Mouse (Mus musculus) MEL (cell line): ENCODE measurements around the gene C1galt1c1. TPM values are rescaled to one million over a fixed set of nuclear protein-coding genes. Genes with fewer than 3 reads are reported as not detected.

Experiments
- DNase-seq: peaks from one replicate; pipeline ENCODE4 v3.0.0; 2011; ENCODE audit warnings: low read depth, low spot score
- H3K27ac ChIP-seq: 2 replicates; pipeline ENCODE4 v1.5.1; 2012; ENCODE audit warnings: low read depth, mild to moderate bottlenecking, control low read depth, low read length, moderate library complexity; ENCODE audit not compliant: control insufficient read depth
- H3K27me3 ChIP-seq, 2 experiments: fragments of 150-350 bp in 1 of 2; sonication (generic) in 1 of 2; 2 replicates each; pipeline ENCODE4 v1.6.1; 2012; ENCODE audit warnings: low read length in 2 of 2, mild to moderate bottlenecking in 2 of 2, improper control_type of control experiment in 1 of 2, moderate library complexity in 1 of 2; ENCODE audit not compliant: insufficient read depth in 2 of 2, control insufficient read depth in 1 of 2
- H3K36me3 ChIP-seq, 2 experiments: 2 replicates each; pipeline ENCODE4 v1.6.1; 2012 to 2014; ENCODE audit warnings: low read length in 2 of 2, improper control_type of control experiment in 1 of 2, inconsistent platforms in 1 of 2, mild to moderate bottlenecking in 1 of 2; ENCODE audit not compliant: insufficient read depth in 2 of 2, control insufficient read depth in 1 of 2
- H3K4me1 ChIP-seq, 2 experiments: fragments of 150-350 bp in 1 of 2; sonication (generic) in 1 of 2; 2 replicates each; pipeline ENCODE4 v1.6.1; 2012; ENCODE audit warnings: low read length in 2 of 2, improper control_type of control experiment in 1 of 2, mild to moderate bottlenecking in 1 of 2; ENCODE audit not compliant: insufficient read depth in 2 of 2, control insufficient read depth in 1 of 2
- H3K4me3 ChIP-seq, 2 experiments: fragments of 150-350 bp in 1 of 2; sonication (generic) in 1 of 2; 2 replicates each; pipeline ENCODE4 v1.5.1; 2012; ENCODE audit warnings: low read depth in 2 of 2, low read length in 2 of 2, mild to moderate bottlenecking in 2 of 2, moderate library complexity in 2 of 2, control low read depth in 1 of 2, improper control_type of control experiment in 1 of 2; ENCODE audit not compliant: control insufficient read depth in 1 of 2, insufficient read depth in 1 of 2
- H3K79me2 ChIP-seq: 2 replicates; pipeline ENCODE4 v1.6.1; 2012; ENCODE audit warnings: mild to moderate bottlenecking, low read length, moderate library complexity; ENCODE audit not compliant: control insufficient read depth, poor library complexity, insufficient read depth
- H3K9ac ChIP-seq: 2 replicates; pipeline ENCODE4 v1.6.1; 2012; ENCODE audit warnings: low read depth, mild to moderate bottlenecking, control low read depth, low read length, moderate library complexity; ENCODE audit not compliant: control insufficient read depth, poor library complexity, severe bottlenecking
- H3K9me3 ChIP-seq: fragments of 150-350 bp; sonication (generic); replicated peaks from 2 replicates; pipeline ENCODE4 v1.6.1; 2012; ENCODE audit warnings: mild to moderate bottlenecking, low read length, improper control_type of control experiment, moderate library complexity; ENCODE audit not compliant: insufficient read depth
- CHD1 ChIP-seq: IDR thresholded peaks from 2 replicates; pipeline ENCODE4 v1.6.1; 2012; ENCODE audit warnings: low read depth, mild to moderate bottlenecking, inconsistent platforms, low read length, improper control_type of control experiment
- E2F4 ChIP-seq: IDR thresholded peaks from 2 replicates; pipeline ENCODE4 v1.6.1; 2011; ENCODE audit warnings: low read depth, low read length, improper control_type of control experiment, borderline replicate concordance
- ELF1 ChIP-seq: IDR thresholded peaks from 2 replicates; pipeline ENCODE4 v1.6.1; 2014; ENCODE audit warnings: low read depth, mild to moderate bottlenecking, inconsistent platforms, low read length, improper control_type of control experiment, moderate library complexity
- EP300 ChIP-seq, 2 experiments: IDR thresholded peaks; 2 replicates each; pipeline ENCODE4 v1.6.1; 2011; ENCODE audit warnings: improper control_type of control experiment in 2 of 2, low read length in 2 of 2, low read depth in 1 of 2, mild to moderate bottlenecking in 1 of 2
- ETS1 ChIP-seq: IDR thresholded peaks from 2 replicates; pipeline ENCODE4 v1.6.1; 2012; ENCODE audit warnings: low read depth, mild to moderate bottlenecking, inconsistent platforms, low read length, improper control_type of control experiment, moderate library complexity
- GATA1 ChIP-seq: IDR thresholded peaks from 2 replicates; pipeline ENCODE4 v1.6.1; 2011; ENCODE audit warnings: low read depth, low read length, improper control_type of control experiment
- HCFC1 ChIP-seq: IDR thresholded peaks from 2 replicates; pipeline ENCODE4 v1.6.1; 2012; ENCODE audit warnings: low read depth, mild to moderate bottlenecking, inconsistent platforms, low read length, improper control_type of control experiment, moderate library complexity
- JUND ChIP-seq: IDR thresholded peaks from 2 replicates; pipeline ENCODE4 v1.6.1; 2011; ENCODE audit warnings: low read depth, mild to moderate bottlenecking, improper control_type of control experiment, low read length
- KAT2A ChIP-seq: conservative IDR thresholded peaks from 2 replicates; pipeline ENCODE4 v1.6.1; 2012; ENCODE audit warnings: low read depth, low read length, improper control_type of control experiment, inconsistent platforms
- MAFK ChIP-seq: IDR thresholded peaks from 2 replicates; pipeline ENCODE4 v1.6.1; 2011; ENCODE audit warnings: low read depth, mild to moderate bottlenecking, low read length, improper control_type of control experiment, borderline replicate concordance
- MAX ChIP-seq: IDR thresholded peaks from 2 replicates; pipeline ENCODE4 v1.6.1; 2011; ENCODE audit warnings: low read length, improper control_type of control experiment
- MAZ ChIP-seq: IDR thresholded peaks from 2 replicates; pipeline ENCODE4 v1.6.1; 2012; ENCODE audit warnings: low read depth, mild to moderate bottlenecking, inconsistent platforms, low read length, improper control_type of control experiment
- MEF2A ChIP-seq: IDR thresholded peaks from 2 replicates; pipeline ENCODE4 v1.6.1; 2014; ENCODE audit warnings: low read depth, mild to moderate bottlenecking, inconsistent platforms, low read length, improper control_type of control experiment; ENCODE audit not compliant: poor library complexity, insufficient replicate concordance, severe bottlenecking; ENCODE audit errors: extremely low read depth
- MXI1 ChIP-seq: IDR thresholded peaks from 2 replicates; pipeline ENCODE4 v1.6.1; 2011; ENCODE audit warnings: mild to moderate bottlenecking, low read depth, low read length, improper control_type of control experiment
- MYC ChIP-seq: IDR thresholded peaks from 2 replicates; pipeline ENCODE4 v1.6.1; 2011; ENCODE audit warnings: low read depth, mild to moderate bottlenecking, low read length, improper control_type of control experiment, moderate library complexity
- NELFE ChIP-seq: IDR thresholded peaks from 2 replicates; pipeline ENCODE4 v1.6.1; 2011; ENCODE audit warnings: low read depth, low read length, improper control_type of control experiment
- POLR2A ChIP-seq, 2 experiments: IDR thresholded peaks; 2 replicates each; pipeline ENCODE4 v1.6.1; 2011 to 2012; ENCODE audit warnings: low read length in 2 of 2, mild to moderate bottlenecking in 2 of 2, control low read depth in 1 of 2, improper control_type of control experiment in 1 of 2, low read depth in 1 of 2, moderate library complexity in 1 of 2; ENCODE audit not compliant: control insufficient read depth in 1 of 2, insufficient read depth in 1 of 2, poor library complexity in 1 of 2
- POLR2AphosphoS2 ChIP-seq: IDR thresholded peaks from 2 replicates; pipeline ENCODE4 v1.6.1; 2011; ENCODE audit warnings: low read length, improper control_type of control experiment
- POLR2AphosphoS5 ChIP-seq: IDR thresholded peaks from 2 replicates; pipeline ENCODE4 v1.6.1; 2012; ENCODE audit warnings: low read depth, borderline replicate concordance, mild to moderate bottlenecking, inconsistent platforms, low read length, moderate library complexity, mixed read lengths
- RAD21 ChIP-seq: IDR thresholded peaks from 2 replicates; pipeline ENCODE4 v1.6.1; 2011; ENCODE audit warnings: mild to moderate bottlenecking, low read depth, low read length, improper control_type of control experiment
- RCOR1 ChIP-seq: IDR thresholded peaks from 2 replicates; pipeline ENCODE4 v1.6.1; 2012; ENCODE audit warnings: low read depth, mild to moderate bottlenecking, inconsistent platforms, low read length, improper control_type of control experiment
- SIN3A ChIP-seq: IDR thresholded peaks from 2 replicates; pipeline ENCODE4 v1.6.1; 2012; ENCODE audit warnings: low read length, improper control_type of control experiment, inconsistent platforms
- TBP ChIP-seq: IDR thresholded peaks from 2 replicates; pipeline ENCODE4 v1.8.0; 2011; ENCODE audit warnings: low read depth, low read length, improper control_type of control experiment
- TCF12 ChIP-seq: IDR thresholded peaks from 2 replicates; pipeline ENCODE4 v1.6.1; 2014; ENCODE audit warnings: low read depth, mild to moderate bottlenecking, inconsistent platforms, low read length, improper control_type of control experiment, moderate library complexity
- USF1 ChIP-seq: IDR thresholded peaks from 2 replicates; pipeline ENCODE4 v1.6.1; 2014; ENCODE audit warnings: low read depth, mild to moderate bottlenecking, inconsistent platforms, low read length, improper control_type of control experiment, moderate library complexity
- USF2 ChIP-seq, 2 experiments: IDR thresholded peaks; 2 replicates each; pipeline ENCODE4 v1.6.1; 2011 to 2012; ENCODE audit warnings: improper control_type of control experiment in 2 of 2, low read length in 2 of 2, borderline replicate concordance in 1 of 2, inconsistent platforms in 1 of 2, low read depth in 1 of 2, mild to moderate bottlenecking in 1 of 2; ENCODE audit not compliant: insufficient read depth in 1 of 2
- ZKSCAN1 ChIP-seq: IDR thresholded peaks from 2 replicates; pipeline ENCODE4 v1.6.1; 2012; ENCODE audit warnings: low read depth, mild to moderate bottlenecking, inconsistent platforms, low read length, improper control_type of control experiment, moderate library complexity
- polyA plus RNA-seq, 2 experiments: library from polyadenylated mRNA; stranded (reverse) in 1 of 2; unstranded in 1 of 2; fragments of >175 nt in 1 of 2; fragments of >200 nt in 1 of 2; gene quantifications; 2 replicates each; pipeline versions ENCODE4 v1.2.1 to v1.2.4; 2012; ENCODE audit warnings: low replicate concordance in 2 of 2, low read depth in 1 of 2; ENCODE audit not compliant: insufficient read length in 2 of 2, insufficient read depth in 1 of 2, missing spikeins in 1 of 2
- total RNA-seq: library from RNA; depleted of rRNA; stranded (reverse); fragments of 300-350 nt; gene quantifications from 2 replicates; pipeline ENCODE4 v1.2.3, GENCODE M21; 2012

C1galt1c1 gene
- total and polyA plus RNA-seq, 3 experiments, result 8.0 to 11.0 TPM; not detected in 1

GRCm38 (mm10) chrX:38600995-38601369 is 33.9 kb downstream of the C1galt1c1 start:
- Histone ChIP-seq H3K79me2 (peaks cover 2% of the 10 kb centered on the region), H3K4me1 (no peaks in the 10 kb centered on the region), H3K9me3 (no peaks in the 10 kb centered on the region), H3K27me3 (no peaks in the 10 kb centered on the region), H3K27ac (peak overlapping the region; percentile 71), H3K4me3 (peak overlapping the region; percentile 77 to 95), H3K9ac (peak overlapping the region; percentile 79), H3K36me3 (peaks cover 2 to 6% of the 10 kb centered on the region in 2 experiments)
- TF ChIP-seq POLR2AphosphoS5, result no peak
- TF ChIP-seq MXI1, result peak; percentile 48; the same call in 1 of the 2 replicates
- peak; percentile 59; the same call in 1 of the 2 replicates for TF ChIP-seq MYC
- TF ChIP-seq TBP, result no peak
- TF ChIP-seq KAT2A, result peak; percentile 13; the same call in 1 of the 2 replicates
- TF ChIP-seq ELF1, result peak; percentile 65; the same call in 1 of the 2 replicates
- TF ChIP-seq MAX, result peak; percentile 50; the same call in 1 of the 2 replicates
- 0 out of 2 replicates have a peak, but pooled peaks have one; percentile 59 for TF ChIP-seq HCFC1
- TF ChIP-seq SIN3A, result peak; percentile 50
- peak; percentile 65 for DNase-seq

DNA sequence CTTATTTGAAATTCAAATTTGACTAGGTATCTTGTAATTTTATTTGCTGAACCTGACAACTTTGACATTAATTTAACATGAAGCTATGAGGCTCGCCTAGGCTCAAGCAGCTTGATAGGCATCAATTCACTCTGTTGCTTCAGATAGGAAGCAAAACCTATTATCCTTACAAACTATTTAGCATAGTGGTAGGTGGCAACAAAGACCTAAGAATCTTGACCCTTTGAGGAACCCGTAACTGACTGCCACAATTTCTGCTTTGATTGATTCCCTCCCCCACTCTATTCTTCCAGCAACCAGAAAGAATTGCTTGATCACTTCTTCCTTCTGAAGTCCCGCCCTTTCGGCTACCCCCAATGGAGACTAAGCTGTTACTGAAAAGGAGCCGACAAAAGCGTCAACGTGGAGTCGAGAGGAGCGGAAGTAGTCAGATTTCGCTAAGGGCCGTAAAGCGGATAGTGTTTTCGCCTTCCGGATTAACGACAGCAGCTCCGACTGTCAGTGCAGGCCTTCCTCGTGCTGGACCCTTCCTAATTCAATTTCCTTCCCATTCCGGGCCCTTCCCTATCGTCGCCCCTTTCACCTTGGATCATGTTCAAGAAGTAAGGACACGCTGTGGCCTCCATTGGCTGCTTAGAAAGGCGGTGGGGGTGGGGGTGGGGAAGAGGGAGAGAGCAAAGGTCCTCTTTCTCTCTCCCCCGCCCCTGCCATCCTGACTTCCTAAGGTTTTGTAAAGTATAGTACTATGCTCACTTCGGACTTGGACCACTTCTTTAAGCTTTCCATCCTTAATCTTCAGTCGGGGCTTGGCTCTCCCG is 34.5 kb downstream of the C1galt1c1 start, which contains the start of gene Mcts1:
Mcts1 (plus strand) TSS at position 402 of the 818 bp plus-strand sequence.
- H3K4me1 ChIP-seq, result no peaks in the 10 kb centered on the region; a peak in 1 of 4 replicates
- peak; percentile 93 for DNase-seq
- H3K27ac ChIP-seq, result peak within 1 kb of the TSS; percentile 71
- H3K79me2 ChIP-seq, result peaks cover 2% of the 10 kb centered on the region
- peaks cover 2 to 6% of the 10 kb centered on the region in 2 experiments for H3K36me3 ChIP-seq
- H3K9ac ChIP-seq, result peak within 1 kb of the TSS; percentile 79
- H3K4me3 ChIP-seq, result peak within 1 kb of the TSS; percentile 77 to 95
- no peaks in the 10 kb centered on the region for H3K27me3 ChIP-seq
- no peaks in the 10 kb centered on the region for H3K9me3 ChIP-seq
- 0 out of 2 replicates have a peak, but pooled peaks have one; percentile 35 for TF ChIP-seq E2F4
- peak; percentile 27; the same call in 1 of the 2 replicates for TF ChIP-seq ETS1
- TF ChIP-seq POLR2A (IDR thresholded peaks at IDR 0.05; ENCODE audit: control insufficient read depth in 1 of 2, insufficient read depth in 1 of 2, low read depth in 1 of 2, low read length in 2 of 2, poor library complexity in 1 of 2), result peak; percentile 24 to 67; a peak in 2 of 4 replicates
- TF ChIP-seq POLR2AphosphoS2, result 0 out of 2 replicates have a peak, but pooled peaks have one; percentile 60
- TF ChIP-seq TBP, result peak; percentile 71
- no peak for TF ChIP-seq ZKSCAN1
- TF ChIP-seq MAZ, result no peak; the same call in 1 of the 2 replicates
- peak; percentile 67 for TF ChIP-seq NELFE
- no peak for TF ChIP-seq RAD21
- 0 out of 2 replicates have a peak, but pooled peaks have one; percentile 29 for TF ChIP-seq MAFK
- no peak for TF ChIP-seq JUND
- peak; percentile 34; the same call in 1 of the 2 replicates for TF ChIP-seq TCF12
- peak; percentile 86 for TF ChIP-seq ELF1
- TF ChIP-seq GATA1, result no peak
- no peak for TF ChIP-seq CHD1
- peak; percentile 56; the same call in 1 of the 2 replicates for TF ChIP-seq RCOR1
- peak; percentile 79 for TF ChIP-seq SIN3A
- no peak for TF ChIP-seq MEF2A
- no peak for TF ChIP-seq EP300 (IDR thresholded peaks at IDR 0.05; ENCODE audit: low read depth in 1 of 2, low read length in 2 of 2)
- TF ChIP-seq HCFC1, result peak; percentile 87
- no peak for TF ChIP-seq USF1
- peak; percentile 81 for TF ChIP-seq MAX
- TF ChIP-seq MYC, result peak; percentile 84
- TF ChIP-seq KAT2A, result peak; percentile 65; the same call in 1 of the 2 replicates
- no peak for TF ChIP-seq USF2 (IDR thresholded peaks at IDR 0.05; ENCODE audit: borderline replicate concordance in 1 of 2, insufficient read depth in 1 of 2, low read depth in 1 of 2, low read length in 2 of 2)
- peak; percentile 68 for TF ChIP-seq MXI1
